Mouse (Mus musculus) stomach, postnatal 0 days (tissue): ENCODE results near the gene Gpatch2.

Experiments
- CTCF ChIP-seq: IDR thresholded peaks from 2 replicates; pipeline ENCODE4 v1.5.1; 2016; ENCODE audit warnings: antibody characterized with exemption, low read depth, mild to moderate bottlenecking, moderate library complexity
- EP300 ChIP-seq: optimal IDR thresholded peaks from 2 replicates; pipeline ENCODE3; 2016; ENCODE audit warnings: antibody characterized with exemption

- TF ChIP-seq CTCF (no peak), EP300 (no peak)
These were observed 9.8 kb upstream of the Gpatch2 start for GRCm38 (mm10) chr1:187205506-187205905.
